Mouse (Mus musculus) stomach, embryonic 16.5 days (tissue): ENCODE data around the gene Arl4d. TPM values are rescaled to one million over a fixed set of nuclear protein-coding genes. Genes with fewer than 3 reads are reported as not detected.

Experiments used
- ATAC-seq: fragments of 200-750 bp; cut with Nextera tagmentation; 2 replicates; pipeline ENCODE4 v1.8.0; 2017; ENCODE audit warnings: moderate number of reproducible peaks, moderate TSS enrichment; ENCODE audit not compliant: insufficient read depth, low FRiP score
- H3K27ac ChIP-seq: fragments of 300-500 bp; sonication (generic); 2 replicates; pipeline ENCODE4 v1.5.1; 2014; ENCODE audit warnings: low read length
- H3K27me3 ChIP-seq: fragments of 300-500 bp; sonication (generic); 2 replicates; pipeline ENCODE4 v1.6.1; 2014; ENCODE audit warnings: low read length, control low read depth, mixed read lengths; ENCODE audit not compliant: control insufficient read depth, insufficient read depth
- H3K36me3 ChIP-seq: fragments of 300-500 bp; sonication (generic); 2 replicates; pipeline ENCODE4 v1.6.1; 2014; ENCODE audit warnings: low read length; ENCODE audit not compliant: control insufficient read depth, insufficient read depth
- H3K4me1 ChIP-seq: fragments of 300-500 bp; sonication (generic); 2 replicates; pipeline ENCODE4 v1.6.1; 2014; ENCODE audit warnings: low read length, control low read depth, mixed read lengths; ENCODE audit not compliant: control insufficient read depth, insufficient read depth
- H3K4me2 ChIP-seq: fragments of 300-500 bp; sonication (generic); 2 replicates; pipeline ENCODE4 v1.6.1; 2014; ENCODE audit warnings: low read depth, low read length, mixed read lengths
- H3K4me3 ChIP-seq: fragments of 300-500 bp; sonication (generic); replicated peaks from 2 replicates; pipeline ENCODE4 v1.5.1; 2014; ENCODE audit warnings: mild to moderate bottlenecking, low read length
- H3K9ac ChIP-seq: fragments of 300-500 bp; sonication (generic); 2 replicates; pipeline ENCODE4 v1.6.1; 2014; ENCODE audit warnings: low read length
- H3K9me3 ChIP-seq: fragments of 300-500 bp; sonication (generic); replicated peaks from 2 replicates; pipeline ENCODE4 v1.6.1; 2016; ENCODE audit warnings: low read length, control low read depth; ENCODE audit not compliant: control insufficient read depth
- WGBS: fragments of 180-500 bp; shearing (Covaris S2); extraction: QIAGEN DNeasy Blood & Tissue Kit; methylation state at CpG from one replicate; pipeline ENCODE4 v1.1.7; 2014; 5-methylcytosine and 5-hydroxymethylcytosine counted together
- polyA plus RNA-seq: library from polyadenylated mRNA; unstranded; fragments of >200 nt; fragmentation: Nextera tagmentation; extraction: Ambion mirVana; gene quantifications from 2 replicates; pipeline ENCODE4 v1.2.1, GENCODE M21; 2015

The Arl4d gene
- polyA plus RNA-seq, 1 experiment from 2014 or later, result 8.2 TPM

DNA sequence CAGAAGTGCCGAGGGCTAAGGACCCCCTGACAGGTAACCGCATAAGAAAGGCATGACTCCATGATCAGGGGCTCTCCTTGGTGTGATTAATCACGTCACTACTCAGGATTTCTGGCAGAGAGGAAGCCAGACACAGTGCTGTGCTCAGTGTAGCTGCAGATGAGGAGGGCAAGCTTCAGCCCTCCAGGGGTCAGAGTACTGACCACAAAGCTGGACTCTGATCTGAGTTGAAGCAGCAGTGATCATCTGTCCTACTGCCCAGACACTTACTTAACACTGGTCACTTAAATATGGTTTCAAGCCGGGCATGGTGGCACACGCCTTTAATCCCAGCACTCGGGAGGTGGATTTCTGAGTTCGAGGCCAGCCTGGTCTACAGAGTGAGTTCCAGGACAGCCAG is 4.2 kb upstream of the Arl4d start:
- ATAC-seq, result no peak
- peaks cover 3% of the 10 kb centered on the region; the same call in 1 of the 2 replicates for H3K4me1 ChIP-seq
- H3K36me3 ChIP-seq, result no peaks in the 10 kb centered on the region
- WGBS, result 64% methylated on average over 7 of the region's 7 CpGs
- H3K9ac ChIP-seq, result no peak overlapping the region
- no peak overlapping the region for H3K27ac ChIP-seq
- no peaks in the 10 kb centered on the region for H3K9me3 ChIP-seq
- no peaks in the 10 kb centered on the region for H3K27me3 ChIP-seq
- no peak overlapping the region for H3K4me2 ChIP-seq
- H3K4me3 ChIP-seq, result no peak overlapping the region

DNA sequence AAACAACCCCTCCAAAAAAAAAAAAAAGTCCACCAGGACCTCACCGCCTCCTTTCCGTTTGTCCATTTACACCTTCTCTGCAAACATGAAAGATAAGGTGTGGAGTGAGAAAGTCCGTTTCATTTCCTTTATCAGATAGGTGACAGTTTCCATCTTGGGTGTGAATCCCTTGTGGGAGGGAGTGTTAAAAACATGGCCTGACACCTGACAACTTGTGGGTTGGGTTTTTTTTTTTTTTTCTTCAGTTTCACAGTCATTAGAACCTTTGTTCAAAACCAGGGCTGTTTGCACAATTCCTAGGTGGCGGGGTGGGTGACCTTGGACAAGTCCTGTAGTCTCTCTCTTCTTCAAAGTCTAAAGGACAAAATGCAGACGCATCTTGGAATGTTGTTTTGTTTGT is 3.6 kb upstream of the Arl4d start:
- no peak overlapping the region for H3K4me2 ChIP-seq
- WGBS, result 34% methylated on average over 5 of the region's 5 CpGs
- no peak overlapping the region for H3K9ac ChIP-seq
- no peaks in the 10 kb centered on the region for H3K27me3 ChIP-seq
- no peak overlapping the region for H3K27ac ChIP-seq
- no peaks in the 10 kb centered on the region for H3K36me3 ChIP-seq
- H3K4me1 ChIP-seq, result peaks cover 3% of the 10 kb centered on the region; the same call in 1 of the 2 replicates
- no peaks in the 10 kb centered on the region for H3K9me3 ChIP-seq
- ATAC-seq, result no peak
- no peak overlapping the region for H3K4me3 ChIP-seq

DNA sequence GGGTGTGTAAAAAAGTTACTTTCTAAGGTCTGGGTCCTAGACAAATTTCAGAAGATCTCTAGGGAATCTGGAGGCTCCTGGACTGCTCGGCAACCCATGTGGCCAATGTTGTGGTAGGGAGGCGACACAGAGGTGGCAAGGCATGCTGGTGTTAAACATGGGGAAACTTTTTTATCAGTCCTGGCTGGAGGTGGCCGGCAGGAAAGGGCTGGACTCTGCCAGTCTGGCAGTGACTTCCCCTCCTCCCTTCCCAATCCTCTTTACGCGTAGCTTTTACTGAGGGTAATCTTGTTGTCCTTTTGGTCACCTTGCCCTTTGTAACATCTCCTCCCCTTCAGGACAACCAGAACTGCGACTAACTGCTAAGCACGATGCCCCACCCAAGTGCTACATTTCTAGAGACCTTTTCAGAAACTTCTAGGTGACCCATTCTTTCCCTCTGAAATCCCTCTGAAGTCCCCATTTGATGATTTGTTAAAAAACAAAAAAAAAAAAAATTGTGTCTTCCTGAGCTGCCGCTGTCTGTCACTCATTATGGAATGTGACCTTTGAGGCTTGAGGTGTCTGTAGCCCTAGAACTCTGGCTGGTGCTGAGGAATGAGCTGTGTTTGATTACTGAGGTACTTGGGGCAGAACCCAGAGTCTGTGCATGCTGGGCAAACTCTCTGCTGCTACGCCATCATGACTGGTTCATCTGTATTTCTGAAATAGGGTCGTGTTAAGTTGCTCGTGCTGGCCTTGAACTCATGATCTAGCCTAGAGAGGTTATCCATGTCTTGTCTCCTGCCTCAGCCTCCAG is 1.9 kb upstream of the Arl4d start:
- no peaks in the 10 kb centered on the region for H3K27me3 ChIP-seq
- H3K36me3 ChIP-seq, result no peaks in the 10 kb centered on the region
- H3K9ac ChIP-seq, result no peak overlapping the region
- H3K27ac ChIP-seq, result no peak overlapping the region
- no peaks in the 10 kb centered on the region for H3K9me3 ChIP-seq
- no peak for ATAC-seq
- 46% methylated on average over 11 of the region's 11 CpGs for WGBS
- no peak overlapping the region for H3K4me3 ChIP-seq
- no peak overlapping the region for H3K4me2 ChIP-seq
- 0 out of 2 replicates have a peak, but pooled peaks cover 7% of the 10 kb centered on the region for H3K4me1 ChIP-seq

DNA sequence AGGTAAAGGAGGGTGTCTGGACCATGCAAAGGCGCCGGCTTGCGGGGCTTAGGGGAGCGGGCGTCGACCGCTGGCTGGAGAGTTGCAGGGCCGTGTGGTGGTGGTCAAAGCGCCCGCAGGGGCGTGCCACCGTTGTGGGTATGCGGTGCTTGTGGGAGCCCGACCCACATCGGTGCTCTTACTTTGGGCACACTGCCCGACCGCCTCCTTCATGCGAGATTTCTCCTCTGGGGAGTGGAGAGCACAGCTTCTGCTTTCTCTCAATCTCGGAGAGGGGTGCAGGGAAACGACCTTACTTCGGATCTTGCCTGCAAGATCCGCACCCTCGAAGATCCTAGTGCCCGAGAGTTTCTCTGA is 273 bp downstream of the Arl4d start:
- Histone ChIP-seq H3K4me2 (peak overlapping the region; percentile 86), H3K27ac (peak overlapping the region; percentile 78), H3K36me3 (no peaks in the 10 kb centered on the region), H3K4me1 (peaks cover 15% of the 10 kb centered on the region), H3K4me3 (peak overlapping the region; percentile 58), H3K9ac (peak overlapping the region; percentile 76), H3K27me3 (no peaks in the 10 kb centered on the region), H3K9me3 (no peaks in the 10 kb centered on the region)
- under 1% methylated on average over 24 of the region's 24 CpGs for WGBS
- no peak; the same call in 1 of the 2 replicates for ATAC-seq

DNA sequence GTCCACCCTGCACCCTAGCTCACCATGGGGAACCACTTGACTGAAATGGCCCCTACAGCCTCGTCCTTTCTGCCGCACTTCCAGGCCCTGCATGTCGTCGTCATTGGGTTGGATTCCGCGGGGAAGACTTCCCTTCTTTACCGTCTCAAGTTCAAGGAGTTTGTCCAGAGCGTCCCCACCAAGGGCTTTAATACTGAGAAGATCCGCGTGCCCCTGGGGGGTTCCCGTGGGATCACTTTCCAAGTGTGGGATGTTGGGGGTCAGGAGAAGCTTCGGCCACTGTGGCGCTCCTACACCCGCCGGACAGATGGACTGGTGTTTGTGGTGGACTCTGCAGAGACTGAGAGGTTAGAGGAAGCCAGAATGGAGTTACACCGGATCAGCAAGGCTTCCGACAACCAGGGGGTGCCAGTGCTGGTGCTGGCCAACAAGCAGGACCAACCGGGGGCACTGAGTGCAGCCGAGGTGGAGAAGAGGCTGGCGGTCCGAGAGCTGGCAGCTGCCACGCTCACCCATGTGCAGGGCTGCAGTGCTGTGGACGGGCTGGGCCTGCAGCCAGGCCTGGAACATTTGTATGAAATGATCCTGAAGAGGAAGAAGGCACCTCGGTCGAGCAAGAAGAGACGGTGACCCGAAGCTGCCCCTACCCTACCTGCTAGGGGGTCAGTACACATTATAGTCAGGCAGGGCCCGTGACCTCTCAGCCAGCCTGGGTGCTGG is 1.4 kb downstream of the Arl4d start:
- Histone ChIP-seq H3K4me3 (peak overlapping the region; percentile 58), H3K9ac (peak overlapping the region; percentile 57), H3K4me2 (peak overlapping the region; percentile 86), H3K27me3 (no peaks in the 10 kb centered on the region), H3K4me1 (peaks cover 15% of the 10 kb centered on the region), H3K27ac (no peak overlapping the region), H3K36me3 (no peaks in the 10 kb centered on the region), H3K9me3 (no peaks in the 10 kb centered on the region)
- no peak for ATAC-seq
- 73% methylated on average over 28 of the region's 28 CpGs for WGBS

DNA sequence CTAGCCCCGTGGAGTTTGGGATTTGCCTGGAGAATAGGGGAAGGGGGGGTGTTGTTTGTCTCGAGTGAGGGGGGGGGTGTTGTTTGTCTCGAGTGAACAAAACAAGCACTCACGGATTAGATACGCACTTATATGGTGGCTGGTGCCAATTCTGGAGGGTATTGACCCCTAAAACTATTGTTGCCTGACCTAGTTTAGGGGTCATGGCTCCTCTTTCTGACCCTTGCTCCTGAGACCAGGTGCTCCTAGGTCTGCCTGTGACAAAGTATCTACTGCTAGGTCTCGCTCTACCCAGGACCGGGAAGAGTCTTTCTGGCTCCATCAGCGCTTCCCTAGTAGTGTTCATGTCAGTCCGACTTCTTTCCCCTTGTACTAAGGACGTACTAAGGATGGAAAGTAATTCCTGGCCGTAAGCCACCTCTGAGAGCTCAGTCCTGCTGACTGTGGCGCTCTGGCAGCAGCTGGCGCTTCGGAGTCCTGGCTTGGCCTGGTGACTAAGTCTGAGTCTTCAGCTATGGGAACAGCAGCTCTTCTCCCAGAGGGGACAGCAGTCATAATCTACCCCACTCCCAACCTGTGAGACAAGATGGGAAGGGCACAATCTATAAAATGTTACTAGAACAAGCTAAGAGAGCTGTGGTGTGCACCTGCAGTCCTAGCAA is 2.7 kb downstream of the Arl4d start:
- Histone ChIP-seq H3K4me1 (peaks cover 18% of the 10 kb centered on the region), H3K4me2 (peak overlapping the region; percentile 86), H3K4me3 (peak overlapping the region; percentile 6; the same call in 1 of the 2 replicates), H3K9me3 (no peaks in the 10 kb centered on the region), H3K36me3 (no peaks in the 10 kb centered on the region), H3K27ac (peak overlapping the region; percentile 57; the same call in 1 of the 2 replicates), H3K9ac (peak overlapping the region; percentile 32; the same call in 1 of the 2 replicates), H3K27me3 (no peaks in the 10 kb centered on the region)
- 70% methylated on average over 14 of the region's 14 CpGs for WGBS
- no peak for ATAC-seq

DNA sequence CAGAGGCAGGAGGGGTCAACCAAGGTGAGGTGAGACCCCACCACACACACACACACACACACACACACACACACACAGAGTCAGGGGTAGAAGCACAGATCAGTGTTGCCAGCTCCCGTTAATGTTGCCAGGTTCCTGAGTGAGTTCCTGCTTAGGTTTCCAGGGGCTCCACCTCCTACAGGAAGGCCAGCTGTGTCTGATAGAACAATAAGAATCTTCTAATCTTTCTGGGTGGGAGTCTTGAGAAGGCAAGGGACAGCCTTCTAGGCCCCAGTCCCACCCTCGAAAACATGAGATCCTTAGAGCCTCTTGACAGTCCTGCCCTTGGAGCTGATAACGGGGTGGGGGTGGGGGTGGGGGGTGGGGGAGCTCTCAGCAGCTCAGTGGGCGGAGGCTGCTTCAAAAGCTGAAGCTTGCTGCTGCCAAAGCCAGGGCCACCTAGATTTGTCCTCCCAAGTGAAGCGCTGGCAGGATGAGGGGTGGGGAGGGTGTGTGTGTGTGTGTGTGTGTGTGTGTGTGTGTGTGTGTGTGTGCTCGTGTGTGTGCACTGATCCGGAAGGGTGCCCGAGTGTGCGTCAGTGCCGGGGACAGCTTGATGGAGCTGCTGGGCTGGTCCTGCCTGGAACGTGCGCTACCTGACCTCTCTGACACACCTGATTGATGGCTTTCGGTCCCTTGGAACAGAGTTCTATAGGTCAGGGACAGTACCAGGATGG is 3.4 kb downstream of the Arl4d start:
- peak; percentile 8; the same call in 1 of the 2 replicates for ATAC-seq
- Histone ChIP-seq H3K4me3 (no peak overlapping the region), H3K36me3 (no peaks in the 10 kb centered on the region), H3K4me1 (peaks cover 24% of the 10 kb centered on the region), H3K27ac (peak overlapping the region; percentile 57; the same call in 1 of the 2 replicates), H3K9me3 (no peaks in the 10 kb centered on the region), H3K4me2 (peak overlapping the region; percentile 86), H3K27me3 (no peaks in the 10 kb centered on the region), H3K9ac (no peak overlapping the region; the same call in 1 of the 2 replicates)
- 15% methylated on average over 13 of the region's 13 CpGs for WGBS

DNA sequence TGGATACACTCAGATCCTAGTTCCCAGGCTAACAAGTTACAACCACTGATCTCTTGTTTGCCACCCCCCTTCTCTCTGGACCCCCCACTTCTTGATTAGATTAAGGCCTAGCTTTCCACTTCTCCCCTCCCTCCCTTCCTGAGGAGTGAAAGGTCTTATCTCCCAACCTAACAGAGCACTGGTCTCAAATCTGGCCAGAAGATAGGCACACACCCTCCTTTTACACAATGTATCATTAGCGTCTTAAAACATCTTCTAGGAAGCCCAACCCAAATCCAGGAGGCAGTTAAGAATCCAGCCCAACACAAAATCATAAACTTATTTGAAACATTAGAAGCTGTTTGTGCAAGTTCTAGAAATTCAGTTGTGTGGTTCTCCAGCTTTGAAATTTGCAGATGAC is 5.0 kb downstream of the Arl4d start:
- peaks cover 24% of the 10 kb centered on the region for H3K4me1 ChIP-seq
- 54% methylated on average over 1 of the region's 1 CpGs for WGBS

More for the DNA sequence above, 5.0 kb downstream of the Arl4d start:
- Histone ChIP-seq H3K4me3 (no peak overlapping the region), H3K27me3 (no peaks in the 10 kb centered on the region), H3K4me2 (no peak overlapping the region), H3K27ac (no peak overlapping the region), H3K9ac (no peak overlapping the region), H3K36me3 (no peaks in the 10 kb centered on the region), H3K9me3 (no peaks in the 10 kb centered on the region)
- ATAC-seq, result no peak
